Mouse (Mus musculus): ENCODE results near the gene Cops8. TPM values are rescaled to one million over a fixed set of nuclear protein-coding genes. Genes with fewer than 3 reads are reported as not detected.

Cops8 gene
- polyA plus RNA-seq (2012; rRNA removed): 12.5 and 14.4 TPM in 2 replicates

DNA sequence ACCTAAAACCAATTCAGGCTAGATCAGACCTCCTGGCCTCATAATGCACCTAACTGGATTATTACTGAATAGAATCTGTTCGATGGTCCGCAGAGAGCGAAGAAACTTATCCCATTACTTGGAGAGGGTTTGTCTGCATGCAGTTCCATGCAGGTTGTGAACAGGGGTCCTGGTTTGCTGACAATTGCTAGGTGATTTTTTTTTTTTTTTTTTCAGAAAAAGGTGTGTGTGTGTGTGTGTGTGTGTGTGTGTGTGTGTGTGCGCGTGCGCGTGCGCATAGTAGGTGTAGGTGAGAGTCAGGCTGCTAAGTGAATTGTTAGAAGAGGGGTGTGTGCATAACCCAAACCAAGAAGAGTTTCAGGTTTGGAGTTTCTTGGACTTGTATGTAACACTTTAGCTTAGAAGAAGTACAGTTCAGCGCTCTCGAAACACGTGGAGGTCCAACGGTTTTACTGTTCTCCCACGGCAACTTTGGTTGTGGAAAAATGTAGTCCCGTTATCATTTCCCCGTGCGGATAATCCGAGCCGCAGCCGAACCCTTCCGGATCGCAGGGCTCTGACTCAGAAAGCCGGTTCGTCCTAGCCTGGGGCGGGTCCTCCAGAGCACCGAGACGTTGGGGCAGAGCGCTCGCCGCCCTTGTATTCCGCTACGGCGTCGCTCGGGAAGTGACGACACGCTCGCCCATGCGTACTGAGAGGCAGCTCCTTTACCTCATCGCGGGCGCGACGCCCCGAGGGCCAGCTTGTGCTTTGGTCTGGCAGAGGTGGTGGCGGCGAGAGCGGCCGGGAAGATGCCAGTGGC lies at the start of gene Cops8:
Gene Cops8 (plus strand): TSS at position 223 of the 802 bp plus-strand sequence.
- Histone ChIP-seq H3K4me1 (ENCODE audit: control insufficient read depth, insufficient read depth, insufficient read length, low read length) (peaks cover 6% of the 10 kb centered on the region; the same call in 1 of the 2 replicates), H3K4me3 (ENCODE audit: low read depth, low read length) (peak within 1 kb of the TSS; percentile 82), H3K36me3 (ENCODE audit: control insufficient read depth, insufficient read depth, low read length) (peaks cover 16% of the 10 kb centered on the region), H3K27ac (ENCODE audit: insufficient read depth, low read depth, low read length) (peak within 1 kb of the TSS; percentile 25), H3K27me3 (ENCODE audit: control insufficient read depth, insufficient read depth, low read length) (no peaks in the 10 kb centered on the region)
- 4% methylated on average over 48 of the region's 48 CpGs for WGBS
- TF ChIP-seq CTCF (IDR thresholded peaks at IDR 0.05; ENCODE audit: extremely low read depth, insufficient read length, insufficient replicate concordance, low read depth, low read length): no peak
- peak; percentile 45 for TF ChIP-seq POLR2A (IDR thresholded peaks at IDR 0.05; ENCODE audit: low read depth, low read length)

DNA sequence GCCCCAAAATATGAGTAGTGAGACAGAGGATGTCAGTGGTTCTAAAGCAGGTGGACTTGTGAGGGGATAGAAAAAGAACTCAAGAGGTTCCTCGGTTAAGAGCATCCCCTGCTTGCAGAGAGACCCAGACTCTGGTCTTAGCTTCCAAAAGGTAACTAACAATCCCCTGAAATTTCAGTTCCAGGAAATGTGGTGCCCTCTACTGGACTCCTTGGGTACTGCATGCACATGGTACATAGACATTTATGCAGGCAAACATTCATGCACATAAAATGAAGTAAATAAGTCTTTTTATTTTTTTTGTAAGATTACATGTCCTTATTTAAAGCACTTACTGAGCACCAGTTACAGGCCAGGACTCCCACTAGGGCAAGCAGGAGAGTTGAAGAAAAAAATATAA lies 45.6 kb upstream of the Cops8 start:
- Histone ChIP-seq H3K36me3 (ENCODE audit: control insufficient read depth, insufficient read depth, low read length) (no peaks in the 10 kb centered on the region), H3K27me3 (ENCODE audit: control insufficient read depth, insufficient read depth, low read length) (no peaks in the 10 kb centered on the region), H3K27ac (ENCODE audit: insufficient read depth, low read depth, low read length) (no peak overlapping the region), H3K4me3 (ENCODE audit: low read depth, low read length) (no peak overlapping the region), H3K4me1 (ENCODE audit: control insufficient read depth, insufficient read depth, insufficient read length, low read length) (no peaks in the 10 kb centered on the region)
- 89% methylated on average over 1 of the region's 1 CpGs for WGBS
- TF ChIP-seq CTCF (IDR thresholded peaks at IDR 0.05; ENCODE audit: extremely low read depth, insufficient read length, insufficient replicate concordance, low read depth, low read length): no peak
- TF ChIP-seq POLR2A (IDR thresholded peaks at IDR 0.05; ENCODE audit: low read depth, low read length): no peak

DNA sequence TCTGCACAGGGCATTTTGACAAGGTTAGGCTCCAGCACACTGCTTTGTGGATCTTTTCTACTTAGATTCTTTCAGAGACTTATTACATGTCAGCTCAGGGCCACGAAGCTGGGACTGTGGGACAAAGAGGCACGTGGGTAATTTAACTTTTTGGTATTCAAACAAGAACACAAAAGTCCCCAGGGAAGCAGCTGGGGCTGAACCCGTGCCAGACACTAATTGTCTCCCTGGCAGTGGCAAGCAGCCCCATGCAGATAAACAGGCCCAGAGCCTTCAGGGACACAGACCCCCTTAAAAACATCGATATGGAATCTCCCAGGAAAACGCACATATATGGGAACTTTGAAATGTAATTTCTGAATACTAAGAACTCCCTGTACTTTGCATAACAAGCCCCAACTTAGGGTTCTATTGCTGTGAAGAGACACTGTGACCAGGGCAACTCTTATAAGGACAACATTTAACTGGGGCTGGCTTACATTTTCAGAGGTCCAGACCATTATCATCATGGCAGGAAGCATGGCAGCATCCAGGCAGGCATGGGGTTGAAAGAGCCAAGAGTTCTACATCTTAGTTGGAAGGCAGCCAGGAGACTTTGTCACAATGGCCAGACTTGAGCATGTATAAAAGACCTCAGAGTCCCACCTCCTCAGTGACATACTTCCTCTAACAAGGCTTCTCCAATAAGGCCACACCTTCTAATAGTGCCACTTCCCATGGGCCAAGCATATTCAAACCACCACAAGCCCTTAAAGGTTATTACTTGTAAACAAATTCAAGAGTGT lies 41.6 kb upstream of the Cops8 start:
- H3K36me3 ChIP-seq (ENCODE audit: control insufficient read depth, insufficient read depth, low read length): no peaks in the 10 kb centered on the region
- H3K4me3 ChIP-seq (ENCODE audit: low read depth, low read length): no peak overlapping the region
- H3K27ac ChIP-seq (ENCODE audit: insufficient read depth, low read depth, low read length): no peak overlapping the region
- H3K27me3 ChIP-seq (ENCODE audit: control insufficient read depth, insufficient read depth, low read length): no peaks in the 10 kb centered on the region
- no peaks in the 10 kb centered on the region for H3K4me1 ChIP-seq (ENCODE audit: control insufficient read depth, insufficient read depth, insufficient read length, low read length)
- TF ChIP-seq CTCF (IDR thresholded peaks at IDR 0.05; ENCODE audit: extremely low read depth, insufficient read length, insufficient replicate concordance, low read depth, low read length) (no peak), POLR2A (IDR thresholded peaks at IDR 0.05; ENCODE audit: low read depth, low read length) (no peak)
- WGBS: 65% methylated on average over 5 of the region's 5 CpGs

DNA sequence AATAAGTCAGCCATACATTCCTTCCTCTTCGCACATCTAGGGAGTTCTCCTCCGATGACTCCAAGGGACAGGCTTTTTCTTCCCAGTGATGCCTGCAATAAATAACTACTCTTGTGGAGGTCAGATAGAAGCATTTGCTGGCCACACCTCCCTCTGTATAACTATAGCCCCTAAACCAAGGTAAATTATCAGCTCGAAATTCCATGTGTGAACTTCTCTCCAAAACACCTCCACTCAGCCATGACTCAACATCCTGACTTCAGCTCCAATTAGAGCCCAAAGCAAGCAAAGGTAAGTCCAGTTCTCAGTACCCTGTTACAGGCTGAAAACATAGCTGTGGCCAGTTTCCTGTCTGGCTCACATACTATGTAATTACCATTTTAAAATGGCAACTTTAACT lies 38.8 kb upstream of the Cops8 start:
- no peaks in the 10 kb centered on the region for H3K27me3 ChIP-seq (ENCODE audit: control insufficient read depth, insufficient read depth, low read length)
- no peak overlapping the region for H3K4me3 ChIP-seq (ENCODE audit: low read depth, low read length)
- no peaks in the 10 kb centered on the region for H3K36me3 ChIP-seq (ENCODE audit: control insufficient read depth, insufficient read depth, low read length)
- no peak overlapping the region for H3K27ac ChIP-seq (ENCODE audit: insufficient read depth, low read depth, low read length)
- no peaks in the 10 kb centered on the region for H3K4me1 ChIP-seq (ENCODE audit: control insufficient read depth, insufficient read depth, insufficient read length, low read length)
- no peak for TF ChIP-seq POLR2A (IDR thresholded peaks at IDR 0.05; ENCODE audit: low read depth, low read length)
- TF ChIP-seq CTCF (IDR thresholded peaks at IDR 0.05; ENCODE audit: extremely low read depth, insufficient read length, insufficient replicate concordance, low read depth, low read length): no peak
- 50% methylated on average over 3 of the region's 3 CpGs for WGBS

DNA sequence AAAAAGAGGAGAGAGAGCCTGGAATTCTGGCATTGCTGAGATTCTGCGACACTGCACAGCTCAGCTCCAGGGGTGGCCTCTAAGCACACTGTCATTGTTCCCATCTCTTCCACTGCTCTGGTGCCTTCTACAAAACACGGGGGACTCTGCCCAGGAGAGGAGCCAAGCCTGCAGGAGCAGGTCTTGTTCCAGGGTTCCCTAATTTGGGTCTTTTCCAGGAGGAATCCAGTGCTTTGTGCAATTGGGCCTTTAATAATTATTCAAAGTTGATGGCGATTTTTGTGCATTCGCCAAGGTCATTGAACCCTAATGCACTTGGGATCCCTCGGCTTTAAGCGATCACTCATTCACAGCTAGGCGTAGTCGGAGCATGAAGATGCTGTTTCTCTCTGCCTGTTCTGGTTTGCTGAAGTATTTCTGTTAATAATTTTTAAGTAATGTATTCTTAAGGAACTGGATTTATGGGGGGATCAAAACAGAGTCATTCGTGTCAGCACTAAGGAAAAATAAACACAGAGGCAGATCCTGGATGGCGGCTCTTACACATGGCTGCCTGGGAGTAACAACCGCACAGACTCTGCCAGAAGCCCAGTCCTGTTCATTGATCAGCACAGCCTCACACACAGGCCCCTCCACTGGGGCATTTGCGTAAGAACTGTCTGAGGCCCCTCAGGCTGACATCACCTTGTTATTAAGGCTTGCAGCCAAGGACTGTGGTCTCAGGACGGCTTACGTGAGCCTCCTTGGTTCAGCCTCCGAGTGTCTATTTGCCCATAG lies 35.9 kb upstream of the Cops8 start:
- no peak overlapping the region for H3K4me3 ChIP-seq (ENCODE audit: low read depth, low read length)
- no peak overlapping the region for H3K27ac ChIP-seq (ENCODE audit: insufficient read depth, low read depth, low read length)
- 64% methylated on average over 15 of the region's 15 CpGs for WGBS
- H3K27me3 ChIP-seq (ENCODE audit: control insufficient read depth, insufficient read depth, low read length): no peaks in the 10 kb centered on the region
- H3K4me1 ChIP-seq (ENCODE audit: control insufficient read depth, insufficient read depth, insufficient read length, low read length): no peaks in the 10 kb centered on the region
- TF ChIP-seq POLR2A (IDR thresholded peaks at IDR 0.05; ENCODE audit: low read depth, low read length) (no peak), CTCF (IDR thresholded peaks at IDR 0.05; ENCODE audit: extremely low read depth, insufficient read length, insufficient replicate concordance, low read depth, low read length) (no peak)
- H3K36me3 ChIP-seq (ENCODE audit: control insufficient read depth, insufficient read depth, low read length): no peaks in the 10 kb centered on the region

DNA sequence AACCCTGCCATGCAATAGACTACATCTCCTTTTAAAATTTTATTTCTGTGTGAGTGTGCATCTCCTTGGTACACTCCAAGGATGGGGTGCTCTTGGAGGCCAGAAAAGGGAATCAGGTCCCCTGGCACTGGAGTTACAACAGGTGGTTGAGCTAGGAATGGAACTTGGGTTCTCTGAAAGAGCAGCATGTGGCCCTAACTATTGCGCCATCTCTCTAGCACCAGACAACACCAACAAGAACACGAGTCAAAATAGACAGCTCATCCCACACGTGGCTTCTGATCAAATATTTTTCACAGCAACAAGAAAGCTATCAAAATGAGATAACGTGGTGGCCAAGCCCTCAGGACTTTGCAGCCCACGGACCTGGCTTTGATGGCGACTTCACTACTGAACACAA lies 28.9 kb upstream of the Cops8 start:
- H3K27ac ChIP-seq (ENCODE audit: insufficient read depth, low read depth, low read length): no peak overlapping the region
- TF ChIP-seq POLR2A (IDR thresholded peaks at IDR 0.05; ENCODE audit: low read depth, low read length) (no peak), CTCF (IDR thresholded peaks at IDR 0.05; ENCODE audit: extremely low read depth, insufficient read length, insufficient replicate concordance, low read depth, low read length) (no peak)
- no peaks in the 10 kb centered on the region for H3K27me3 ChIP-seq (ENCODE audit: control insufficient read depth, insufficient read depth, low read length)
- H3K4me3 ChIP-seq (ENCODE audit: low read depth, low read length): no peak overlapping the region
- H3K36me3 ChIP-seq (ENCODE audit: control insufficient read depth, insufficient read depth, low read length): no peaks in the 10 kb centered on the region
- no peaks in the 10 kb centered on the region for H3K4me1 ChIP-seq (ENCODE audit: control insufficient read depth, insufficient read depth, insufficient read length, low read length)
- 64% methylated on average over 6 of the region's 6 CpGs for WGBS
